Comparison of ENCODE assay signal across 28 mouse cellular contexts in the genomic region with DNA sequence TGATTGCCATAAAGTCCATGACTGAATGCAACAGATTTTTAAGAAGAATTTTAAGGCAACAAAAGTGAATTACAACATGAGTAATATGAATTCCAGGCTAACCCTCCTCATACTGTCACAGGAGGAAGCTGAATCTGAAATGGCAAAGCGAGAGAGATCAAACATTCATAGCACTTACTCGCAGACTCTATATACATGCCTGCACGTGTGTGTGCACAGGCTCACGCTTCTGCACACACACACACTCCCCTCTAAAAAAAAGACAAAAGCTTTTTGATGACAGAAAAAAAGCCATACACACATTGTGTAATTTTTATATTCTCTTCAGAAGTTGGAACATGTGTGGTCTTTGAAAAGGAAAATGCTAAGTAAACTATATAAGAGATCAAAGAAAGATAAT.
"Had no signal": no experiment of that assay in that cellular context is flagged by ENCODE, and none has a peak within 500 bp of the region (broad histone marks: within the 10 kb centered on the region; RNA-seq: fewer than 3 reads in every experiment).

No protein-coding gene starts in this region.

- H3K9ac ChIP-seq: embryonic facial prominence, embryonic 12.5 days; embryonic facial prominence, embryonic 13.5 days; embryonic facial prominence, embryonic 15.5 days; forebrain, embryonic 12.5 days; forebrain, embryonic 13.5 days; forebrain, embryonic 15.5 days; forebrain, postnatal 0 days had no signal

- H3K27ac ChIP-seq: embryonic facial prominence, embryonic 10.5 days; embryonic facial prominence, embryonic 12.5 days; embryonic facial prominence, embryonic 13.5 days; embryonic facial prominence, embryonic 15.5 days; forebrain, embryonic 10.5 days; forebrain, embryonic 12.5 days; forebrain, embryonic 13.5 days; forebrain, embryonic 15.5 days; gastrocnemius, adult 2 months had no signal

- H3K4me3 ChIP-seq: embryonic facial prominence, embryonic 10.5 days; embryonic facial prominence, embryonic 12.5 days; embryonic facial prominence, embryonic 13.5 days; embryonic facial prominence, embryonic 15.5 days; erythroblast, embryonic 14.5 days; forebrain, embryonic 10.5 days; forebrain, embryonic 12.5 days; forebrain, embryonic 13.5 days; forebrain, embryonic 15.5 days; gastrocnemius, adult 2 months had no signal

- H3K27me3 ChIP-seq: embryonic facial prominence, embryonic 12.5 days; embryonic facial prominence, embryonic 13.5 days; embryonic facial prominence, embryonic 15.5 days; forebrain, embryonic 12.5 days; forebrain, embryonic 13.5 days; forebrain, embryonic 15.5 days had no signal

- DNase-seq: cerebellum, adult 2 months; cerebellum, adult 8-10 months; cerebellum, adult 9-10 months; cerebellum, adult 9-11 months; cerebellum, postnatal 10 days; cerebellum, postnatal 14 days; cerebellum, postnatal 25 days; cerebellum, postnatal 36 days; embryo, embryonic 11 days; forebrain, postnatal 0 days; gastrocnemius, adult 2 months; gastrocnemius, postnatal 10 days; gastrocnemius, postnatal 14 days; gastrocnemius, postnatal 25 days; gastrocnemius, postnatal 36 days; heart, adult 11 months; heart, adult 18-20 months had no signal

- H3K9me3 ChIP-seq: embryonic facial prominence, embryonic 10.5 days; embryonic facial prominence, embryonic 12.5 days; embryonic facial prominence, embryonic 13.5 days; embryonic facial prominence, embryonic 15.5 days; forebrain, embryonic 10.5 days; forebrain, embryonic 12.5 days; forebrain, embryonic 13.5 days; forebrain, embryonic 15.5 days had no signal

- H3K4me1 ChIP-seq: embryonic facial prominence, embryonic 10.5 days; embryonic facial prominence, embryonic 12.5 days; embryonic facial prominence, embryonic 13.5 days; embryonic facial prominence, embryonic 15.5 days; forebrain, embryonic 10.5 days; forebrain, embryonic 12.5 days; forebrain, embryonic 13.5 days; forebrain, embryonic 15.5 days had no signal

- H3K36me3 ChIP-seq: embryonic facial prominence, embryonic 10.5 days; embryonic facial prominence, embryonic 12.5 days; embryonic facial prominence, embryonic 13.5 days; embryonic facial prominence, embryonic 15.5 days; forebrain, embryonic 10.5 days; forebrain, embryonic 12.5 days; forebrain, embryonic 15.5 days had no signal

- ATAC-seq: forebrain, embryonic 13.5 days; forebrain, embryonic 14.5 days; forebrain, embryonic 15.5 days; forebrain, embryonic 16.5 days; forebrain, postnatal 0 days had no signal

- H3K4me2 ChIP-seq: embryonic facial prominence, embryonic 12.5 days; embryonic facial prominence, embryonic 13.5 days; embryonic facial prominence, embryonic 15.5 days; forebrain, embryonic 12.5 days; forebrain, embryonic 13.5 days; forebrain, embryonic 15.5 days had no signal
